Mouse (Mus musculus) heart, postnatal 0 days (tissue): ENCODE measurements at regions not wholly inside any gene's neighbourhood (a gene's known extent, or its start where the extent isn't known, plus 50 kb on each side); places are given as distances from the start of the nearest gene placed in this dataset.

ENCODE experiments used
- ATAC-seq: fragments of 200-750 bp; cut with Nextera tagmentation; 2 replicates; pipeline ENCODE4 v1.8.0; 2017; ENCODE audit warnings: low read depth, moderate number of reproducible peaks, moderate library complexity; ENCODE audit not compliant: insufficient read depth
- DNase-seq: peaks from one replicate; pipeline ENCODE4 v3.0.0-alpha.2; 2016; ENCODE audit warnings: low spot score
- H3K27ac ChIP-seq: fragments of 300-500 bp; sonication (generic); 2 replicates; pipeline ENCODE4 v1.5.1; 2014; ENCODE audit warnings: low read depth, mild to moderate bottlenecking
- H3K27me3 ChIP-seq: fragments of 300-500 bp; sonication (generic); 2 replicates; pipeline ENCODE4 v1.6.1; 2014; ENCODE audit warnings: low read length, mixed read lengths; ENCODE audit not compliant: control insufficient read depth, insufficient read depth
- H3K36me3 ChIP-seq: fragments of 300-500 bp; sonication (generic); replicated peaks from 2 replicates; pipeline ENCODE4 v1.6.1; 2014; ENCODE audit warnings: low read length, mixed read lengths; ENCODE audit not compliant: control insufficient read depth, insufficient read depth
- H3K4me1 ChIP-seq: fragments of 300-500 bp; sonication (generic); 2 replicates; pipeline ENCODE4 v1.6.1; 2014; ENCODE audit warnings: antibody characterized with exemption; ENCODE audit not compliant: control insufficient read depth, insufficient read depth
- H3K4me2 ChIP-seq: fragments of 300-500 bp; sonication (generic); 2 replicates; pipeline ENCODE4 v1.6.1; 2014; ENCODE audit warnings: low read depth, mild to moderate bottlenecking, low read length, moderate library complexity
- H3K4me3 ChIP-seq: fragments of 300-500 bp; sonication (generic); 2 replicates; pipeline ENCODE4 v1.5.1; 2014; ENCODE audit warnings: low read depth, low read length
- H3K9ac ChIP-seq: fragments of 300-500 bp; sonication (generic); replicated peaks from 2 replicates; pipeline ENCODE4 v1.6.1; 2014; ENCODE audit warnings: low read depth, low read length, mixed read lengths
- H3K9me3 ChIP-seq: fragments of 300-500 bp; sonication (generic); replicated peaks from 2 replicates; pipeline ENCODE4 v1.6.1; 2016; ENCODE audit warnings: low read length; ENCODE audit not compliant: control insufficient read depth
- CTCF ChIP-seq: IDR thresholded peaks from 2 replicates; pipeline ENCODE4 v1.5.1; 2016; ENCODE audit warnings: antibody characterized with exemption, control low read depth, low read depth
- EP300 ChIP-seq: IDR thresholded peaks from 2 replicates; pipeline ENCODE4 v1.6.1; 2016; ENCODE audit warnings: antibody characterized with exemption, low read depth
- WGBS: fragments of 180-500 bp; shearing (Covaris S2); extraction: QIAGEN DNeasy Blood & Tissue Kit; methylation state at CpG from one replicate; pipeline ENCODE4 v1.1.7; 2014; 5-methylcytosine and 5-hydroxymethylcytosine counted together

DNA sequence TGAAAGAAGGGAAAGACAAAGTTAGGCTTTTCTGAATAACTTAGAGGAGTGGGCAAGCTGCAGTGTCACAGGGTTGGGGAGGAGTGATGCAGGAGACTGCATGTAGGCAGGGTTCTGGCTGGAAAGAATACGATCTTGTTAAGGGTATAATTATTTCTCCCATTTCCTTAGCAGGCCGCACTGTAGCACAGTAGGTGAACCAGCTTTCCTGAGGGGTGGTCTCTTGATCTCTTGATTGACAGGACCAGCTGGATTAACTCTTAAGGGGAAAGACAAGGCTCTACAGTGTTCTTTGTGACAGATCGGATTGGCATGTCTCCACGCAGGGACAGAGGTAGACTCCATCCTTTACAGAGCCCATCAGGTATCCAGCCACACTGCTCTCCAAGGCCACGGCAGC lies 54.5 kb upstream of the Meis1 start:
- DNase-seq, result no peak
- H3K4me1 ChIP-seq, result no peaks in the 10 kb centered on the region
- H3K9ac ChIP-seq, result no peak overlapping the region
- ATAC-seq, result no peak
- H3K4me2 ChIP-seq, result no peak overlapping the region
- TF ChIP-seq EP300, result no peak
- no peak for TF ChIP-seq CTCF
- no peaks in the 10 kb centered on the region for H3K36me3 ChIP-seq
- 81% methylated on average over 5 of the region's 5 CpGs for WGBS
- H3K4me3 ChIP-seq, result no peak overlapping the region
- H3K9me3 ChIP-seq, result no peaks in the 10 kb centered on the region
- H3K27me3 ChIP-seq, result no peaks in the 10 kb centered on the region
- H3K27ac ChIP-seq, result no peak overlapping the region

DNA sequence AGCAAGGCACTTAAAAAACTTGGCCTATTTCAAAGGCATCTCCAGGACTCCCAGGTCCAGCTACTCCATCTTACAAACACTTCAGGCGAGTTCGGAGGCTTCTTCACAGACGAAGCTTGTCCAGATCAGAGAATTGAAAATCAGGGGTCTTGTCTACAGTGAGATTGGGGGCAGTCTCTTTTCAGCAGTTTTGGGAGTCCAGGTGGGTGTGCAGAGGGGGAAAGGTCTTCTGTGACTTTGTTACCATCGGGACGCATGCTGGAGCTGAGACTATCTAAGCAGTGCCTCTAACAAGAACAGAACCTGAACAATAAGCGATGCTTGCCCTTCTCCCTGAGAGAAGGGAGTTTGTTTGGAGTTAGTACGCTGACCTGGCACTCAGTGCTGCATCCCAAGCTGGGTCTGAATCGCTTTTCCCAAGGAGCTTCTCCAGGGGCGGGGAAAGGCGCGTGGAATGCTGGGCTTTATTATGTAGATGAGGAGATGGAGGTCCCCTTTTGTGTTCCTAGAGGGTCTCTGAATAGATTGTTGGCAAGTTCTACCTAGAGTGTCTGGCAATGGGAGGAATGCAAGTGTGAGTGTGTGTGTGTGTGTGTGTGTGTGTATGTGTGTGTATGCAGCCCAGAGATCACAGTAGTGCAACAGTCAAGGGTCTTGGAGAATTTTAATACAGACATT lies 55.2 kb upstream of the Meis1 start:
- H3K4me3 ChIP-seq, result no peak overlapping the region
- no peak overlapping the region for H3K4me2 ChIP-seq
- no peak overlapping the region for H3K9ac ChIP-seq
- no peaks in the 10 kb centered on the region for H3K27me3 ChIP-seq
- no peak for ATAC-seq
- 64% methylated on average over 11 of the region's 11 CpGs for whole genome bisulfite sequencing
- H3K36me3 ChIP-seq, result no peaks in the 10 kb centered on the region
- DNase-seq, result no peak
- H3K9me3 ChIP-seq, result no peaks in the 10 kb centered on the region
- no peak overlapping the region for H3K27ac ChIP-seq
- H3K4me1 ChIP-seq, result no peaks in the 10 kb centered on the region
- no peak for TF ChIP-seq EP300
- no peak for TF ChIP-seq CTCF

DNA sequence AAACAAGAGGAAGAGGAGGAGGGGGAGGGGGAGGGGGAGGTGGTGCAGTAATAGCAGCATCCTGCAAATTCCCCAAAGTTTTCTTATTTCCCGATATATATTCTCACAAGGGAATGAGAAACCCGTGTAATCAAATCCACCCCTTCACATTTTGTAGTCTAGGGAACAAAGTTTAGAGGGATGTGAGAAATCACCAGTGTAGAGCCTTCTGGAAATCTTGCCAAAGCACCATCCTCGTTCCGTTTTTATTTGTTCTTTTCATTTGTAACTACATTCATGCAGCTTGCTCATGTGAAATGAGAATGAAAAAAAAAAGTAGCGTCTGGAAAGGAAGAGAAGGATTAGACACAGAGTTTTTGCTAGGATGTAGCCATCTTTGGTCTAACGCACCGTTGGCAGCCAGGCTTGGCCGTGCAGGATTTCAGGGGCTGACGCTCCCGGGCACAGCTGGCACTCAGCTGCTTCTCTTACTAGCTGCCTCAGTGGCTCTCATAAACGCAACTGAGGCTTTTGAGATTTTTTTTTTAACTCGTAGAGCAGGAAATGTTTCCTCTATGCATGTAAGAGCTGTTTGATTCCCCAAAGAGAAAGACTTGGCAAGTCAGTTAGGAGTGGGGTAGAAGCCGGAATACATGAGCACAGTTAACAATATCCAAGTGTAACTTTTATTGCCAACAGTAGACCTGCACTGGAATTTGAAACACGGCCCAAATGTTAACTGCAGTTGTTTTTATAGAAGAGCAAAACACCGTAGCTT lies 72.5 kb upstream of the Meis1 start:
- no peaks in the 10 kb centered on the region for H3K9me3 ChIP-seq
- no peaks in the 10 kb centered on the region for H3K27me3 ChIP-seq
- no peaks in the 10 kb centered on the region for H3K36me3 ChIP-seq
- H3K9ac ChIP-seq, result no peak overlapping the region
- H3K27ac ChIP-seq, result no peak overlapping the region
- no peak for DNase-seq
- 73% methylated on average over 15 of the region's 15 CpGs for WGBS
- no peak for ATAC-seq
- 0 out of 2 replicates have a peak, but pooled peaks cover 5% of the 10 kb centered on the region for H3K4me1 ChIP-seq
- H3K4me3 ChIP-seq, result no peak overlapping the region
- TF ChIP-seq EP300 (no peak), CTCF (no peak)
- no peak overlapping the region for H3K4me2 ChIP-seq

DNA sequence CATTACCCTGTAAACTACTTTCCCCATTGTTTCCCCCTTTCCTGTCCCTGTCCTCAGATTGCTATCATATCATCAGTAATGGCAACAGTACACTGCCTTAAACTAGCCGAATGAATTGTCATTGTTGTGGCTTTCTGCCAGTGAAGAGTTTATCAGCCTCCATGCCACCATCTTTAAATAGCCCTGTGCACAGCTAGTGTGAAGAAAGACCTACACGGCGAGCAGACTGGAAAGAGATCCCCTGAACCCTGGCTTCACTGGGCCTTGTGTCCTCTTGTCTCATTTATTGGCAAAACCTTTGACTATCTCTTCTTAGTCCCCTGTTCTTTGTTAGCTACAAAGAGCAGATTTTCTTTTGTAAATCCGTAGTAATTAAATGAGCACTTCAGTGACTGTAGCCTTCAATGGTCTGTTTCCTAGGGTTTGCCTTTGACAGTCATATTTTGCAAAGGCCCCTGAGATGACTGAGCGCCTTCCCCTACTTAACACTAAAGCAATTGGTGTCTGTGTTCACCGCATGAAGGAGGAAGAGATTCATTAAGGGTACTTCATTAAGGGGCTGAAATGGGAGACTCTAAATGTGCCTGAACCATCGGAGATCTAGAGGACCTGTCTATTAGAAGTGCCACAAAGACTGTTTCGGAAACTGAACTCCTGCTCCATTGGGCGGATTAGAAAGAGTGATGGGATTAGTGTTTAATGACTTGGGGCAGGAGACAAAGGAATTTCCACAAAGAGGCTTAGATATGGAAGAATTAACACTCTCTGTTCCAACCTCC lies 74.4 kb upstream of the Meis1 start:
- H3K4me1 ChIP-seq, result 0 out of 2 replicates have a peak, but pooled peaks cover 5% of the 10 kb centered on the region
- H3K9me3 ChIP-seq, result no peaks in the 10 kb centered on the region
- H3K4me3 ChIP-seq, result no peak overlapping the region
- no peaks in the 10 kb centered on the region for H3K36me3 ChIP-seq
- 68% methylated on average over 9 of the region's 9 CpGs for WGBS
- no peak overlapping the region for H3K27ac ChIP-seq
- H3K4me2 ChIP-seq, result no peak overlapping the region
- H3K27me3 ChIP-seq, result no peaks in the 10 kb centered on the region
- TF ChIP-seq CTCF, result no peak
- no peak overlapping the region for H3K9ac ChIP-seq
- DNase-seq (no peak), ATAC-seq (no peak)

DNA sequence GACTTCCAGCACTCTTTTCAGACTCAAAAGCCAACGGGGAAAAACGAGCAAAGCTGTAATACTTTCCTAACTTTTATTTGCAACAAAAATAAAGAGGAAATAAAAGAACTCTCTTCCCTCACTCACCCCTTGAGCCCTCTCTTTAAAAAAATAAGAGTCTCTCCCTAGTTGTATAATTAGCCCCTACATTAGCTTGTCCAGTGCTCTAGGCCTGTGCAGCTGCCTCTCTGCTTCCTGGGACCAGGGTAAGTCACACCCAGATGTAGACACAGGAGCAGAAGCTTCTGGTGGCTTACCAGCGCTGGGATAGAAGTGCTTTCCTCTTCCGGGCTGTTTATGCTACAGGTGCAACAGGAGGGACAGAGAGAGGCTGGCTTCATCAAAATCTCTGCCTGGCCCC lies 75.0 kb upstream of the Meis1 start:
- DNase-seq (no peak), ATAC-seq (no peak)
- Histone ChIP-seq H3K27me3 (no peaks in the 10 kb centered on the region), H3K36me3 (no peaks in the 10 kb centered on the region), H3K4me3 (no peak overlapping the region), H3K9me3 (no peaks in the 10 kb centered on the region), H3K4me2 (no peak overlapping the region), H3K27ac (no peak overlapping the region), H3K4me1 (0 out of 2 replicates have a peak, but pooled peaks cover 5% of the 10 kb centered on the region), H3K9ac (no peak overlapping the region)
- WGBS, result 64% methylated on average over 4 of the region's 4 CpGs
- no peak for TF ChIP-seq CTCF
- TF ChIP-seq EP300, result no peak
